In genomic region chr7:141870553-141870952, GRCm38 (mm10) we compare ENCODE assay signal across 16 mouse cellular contexts. TPM values are rescaled to one million over a fixed set of nuclear protein-coding genes. Genes with fewer than 3 reads are reported as not detected.
DNase-seq lines count a peak whose midpoint lies in the region; ATAC-seq and TF ChIP-seq lines count a peak whose summit lies in the region.
"Had no signal": no experiment of that assay in that cellular context is flagged by ENCODE, and none has a peak within 500 bp of the region (broad histone marks: within the 10 kb centered on the region; RNA-seq: fewer than 3 reads in every experiment).

No protein-coding gene starts in this region.

- TF ChIP-seq POLR2A in myocyte (IDR thresholded peaks at IDR 0.05; ENCODE audit: insufficient read length, low read depth), result no peak

- no peaks in the 10 kb centered on the region for H3K27me3 ChIP-seq in hindbrain, postnatal 0 days (ENCODE audit: insufficient read depth, low read length)
- no peaks in the 10 kb centered on the region for H3K27me3 ChIP-seq in hindbrain, embryonic 16.5 days (replicated peaks; ENCODE audit: control insufficient read depth, insufficient read depth, low read length)
- H3K27me3 ChIP-seq in midbrain, embryonic 14.5 days (ENCODE audit: control insufficient read depth, insufficient read depth, low read length), result no peaks in the 10 kb centered on the region
- H3K27me3 ChIP-seq in midbrain, embryonic 10.5 days (ENCODE audit: low read depth, poor library complexity, severe bottlenecking), result no peaks in the 10 kb centered on the region
- H3K27me3 ChIP-seq in myocyte (ENCODE audit: control insufficient read depth, insufficient read depth, insufficient read length), result peaks cover 7% of the 10 kb centered on the region
- H3K27me3 ChIP-seq: embryonic facial prominence, embryonic 13.5 days; liver, embryonic 13.5 days had no signal

- TF ChIP-seq CTCF in hindbrain, postnatal 0 days (IDR thresholded peaks at IDR 0.05; ENCODE audit: low read depth), result peak; percentile 39

- H3K4me1 ChIP-seq in hindbrain, postnatal 0 days (ENCODE audit: insufficient read depth, low read length), result no peaks in the 10 kb centered on the region
- H3K4me1 ChIP-seq in hindbrain, embryonic 16.5 days (ENCODE audit: control insufficient read depth, insufficient read depth, low read depth, low read length), result no peaks in the 10 kb centered on the region
- no peaks in the 10 kb centered on the region for H3K4me1 ChIP-seq in midbrain, embryonic 14.5 days (ENCODE audit: control insufficient read depth, insufficient read depth, low read length)
- no peaks in the 10 kb centered on the region for H3K4me1 ChIP-seq in midbrain, embryonic 10.5 days
- H3K4me1 ChIP-seq: embryonic facial prominence, embryonic 13.5 days; liver, embryonic 13.5 days had no signal

- DNase-seq in hindbrain, postnatal 0 days (ENCODE audit: low spot score), result no peak
- peak; percentile 4 for DNase-seq in midbrain, embryonic 14.5 days
- DNase-seq in midbrain, embryonic 10.5 days (ENCODE audit: low spot score), result no peak
- DNase-seq in ZHBTc4 (ENCODE audit: low read depth, low spot score), result peak; percentile 10
- DNase-seq in frontal cortex, postnatal 14 days (ENCODE audit: low spot score in 2 of 2), result no peak
- DNase-seq: gastrocnemius, postnatal 14 days; liver, embryonic 13.5 days had no signal

- H3K4me3 ChIP-seq in hindbrain, postnatal 0 days (ENCODE audit: low read length), result no peak overlapping the region
- H3K4me3 ChIP-seq in hindbrain, embryonic 16.5 days (ENCODE audit: low read length), result no peak overlapping the region
- no peak overlapping the region for H3K4me3 ChIP-seq in midbrain, embryonic 14.5 days (replicated peaks; ENCODE audit: low read depth, low read length)
- H3K4me3 ChIP-seq in midbrain, embryonic 10.5 days, result no peak overlapping the region
- H3K4me3 ChIP-seq in myocyte, result no peak overlapping the region
- H3K4me3 ChIP-seq: embryonic facial prominence, embryonic 13.5 days; left cerebral cortex, adult 2 months; liver, embryonic 13.5 days had no signal

- no peak overlapping the region for H3K9ac ChIP-seq in hindbrain, postnatal 0 days (replicated peaks; ENCODE audit: low read length)
- no peak overlapping the region for H3K9ac ChIP-seq in hindbrain, embryonic 16.5 days (ENCODE audit: low read depth, low read length)
- H3K9ac ChIP-seq in midbrain, embryonic 14.5 days (replicated peaks; ENCODE audit: low read length), result no peak overlapping the region
- H3K9ac ChIP-seq: embryonic facial prominence, embryonic 13.5 days; liver, embryonic 13.5 days had no signal

- H3ac ChIP-seq in myocyte (ENCODE audit: control insufficient read depth, insufficient read length), result no peak overlapping the region

- no peak overlapping the region for H3K4me2 ChIP-seq in hindbrain, postnatal 0 days (ENCODE audit: low read depth, low read length)
- no peak overlapping the region for H3K4me2 ChIP-seq in hindbrain, embryonic 16.5 days (ENCODE audit: low read length)
- H3K4me2 ChIP-seq in midbrain, embryonic 14.5 days (ENCODE audit: low read length), result no peak overlapping the region
- H3K4me2 ChIP-seq in myocyte (ENCODE audit: low read depth), result no peak overlapping the region
- H3K4me2 ChIP-seq: embryonic facial prominence, embryonic 13.5 days; liver, embryonic 13.5 days had no signal

- peaks cover 20% of the 10 kb centered on the region; the same call in 1 of the 2 replicates for H3K36me3 ChIP-seq in hindbrain, postnatal 0 days (ENCODE audit: insufficient read depth, low read length)
- H3K36me3 ChIP-seq in hindbrain, embryonic 16.5 days (ENCODE audit: control insufficient read depth, insufficient read depth, low read length), result peaks cover 12% of the 10 kb centered on the region; the same call in 1 of the 2 replicates
- peaks cover 33% of the 10 kb centered on the region for H3K36me3 ChIP-seq in midbrain, embryonic 14.5 days (ENCODE audit: control insufficient read depth, insufficient read depth, low read length)
- peaks cover 33% of the 10 kb centered on the region for H3K36me3 ChIP-seq in midbrain, embryonic 10.5 days
- peaks cover 9% of the 10 kb centered on the region for H3K36me3 ChIP-seq in myocyte (ENCODE audit: control insufficient read depth, insufficient read depth)

- H3K79me2 ChIP-seq in myocyte (ENCODE audit: control insufficient read depth, insufficient read depth), result no peaks in the 10 kb centered on the region

- WGBS in hindbrain, postnatal 0 days, result 81% methylated on average over 5 of the region's 5 CpGs
- 77% methylated on average over 5 of the region's 5 CpGs for WGBS in hindbrain, embryonic 16.5 days
- WGBS in midbrain, embryonic 14.5 days, result 81% methylated on average over 5 of the region's 5 CpGs
- WGBS in midbrain, embryonic 10.5 days, result 85% methylated on average over 5 of the region's 5 CpGs

- no peak overlapping the region for H3K27ac ChIP-seq in hindbrain, postnatal 0 days
- no peak overlapping the region for H3K27ac ChIP-seq in hindbrain, embryonic 16.5 days (ENCODE audit: low read depth, low read length)
- no peak overlapping the region for H3K27ac ChIP-seq in midbrain, embryonic 14.5 days (replicated peaks; ENCODE audit: low read depth, low read length)
- no peak overlapping the region for H3K27ac ChIP-seq in midbrain, embryonic 10.5 days (replicated peaks)
- H3K27ac ChIP-seq: embryonic facial prominence, embryonic 13.5 days; left cerebral cortex, adult 2 months; liver, embryonic 13.5 days had no signal

- ATAC-seq in hindbrain, postnatal 0 days, result no peak
- no peak for ATAC-seq in hindbrain, embryonic 16.5 days
- no peak for ATAC-seq in midbrain, embryonic 14.5 days (ENCODE audit: low FRiP score, low TSS enrichment)
- ATAC-seq: forebrain, embryonic 14.5 days; inflammation-experienced regulatory T-cells, adult 6 months had no signal

- H3K9me3 ChIP-seq in hindbrain, postnatal 0 days (ENCODE audit: low read length), result no peaks in the 10 kb centered on the region
- H3K9me3 ChIP-seq in hindbrain, embryonic 16.5 days (ENCODE audit: control insufficient read depth, low read length), result no peaks in the 10 kb centered on the region
- H3K9me3 ChIP-seq in midbrain, embryonic 14.5 days (ENCODE audit: control insufficient read depth, low read length), result no peaks in the 10 kb centered on the region
- no peaks in the 10 kb centered on the region for H3K9me3 ChIP-seq in midbrain, embryonic 10.5 days (replicated peaks)
- H3K9me3 ChIP-seq: embryonic facial prominence, embryonic 13.5 days; liver, embryonic 13.5 days had no signal

TF ChIP-seq in myocyte, 11 proteins besides CTCF, POLR2A, EP300 and RAD21:
- TF ChIP-seq POLR2AphosphoS2 (IDR thresholded peaks at IDR 0.05; ENCODE audit: insufficient read length, low read depth) (peak; percentile 51), TCF12 (IDR thresholded peaks at IDR 0.05; ENCODE audit: insufficient read depth, poor library complexity, severe bottlenecking) (no peak)

RNA-seq across cellular contexts. Expression of gene Muc5b, which starts 31.7 kb away (rescaled TPM):
- not detected in 2 replicates for total RNA-seq in hindbrain, postnatal 0 days (2014; rRNA removed)
- polyA plus RNA-seq in hindbrain, postnatal 0 days (2015; fragmentation: Nextera tagmentation; extraction: Ambion mirVana), result 0.03 TPM in 2 replicates
- polyA plus RNA-seq in hindbrain, embryonic 16.5 days (2015; fragmentation: Nextera tagmentation; extraction: Ambion mirVana), result 0.02 and 0.03 TPM in 2 replicates
- 0.03 and 0.04 TPM in 2 replicates for polyA plus RNA-seq in midbrain, embryonic 14.5 days (2014; fragmentation: Nextera tagmentation; extraction: Ambion mirVana)
- 0.01 TPM in 2 replicates for polyA plus RNA-seq in midbrain, embryonic 10.5 days (2016; fragmentation: Nextera tagmentation; extraction: Ambion mirVana)
- 0.01 TPM for polyA plus RNA-seq in myocyte (2012; fragmentation: generic; extraction: Trizol)
- total RNA-seq: gastrocnemius, postnatal 14 days; left cerebral cortex, adult 2 months; monocyte, adult 5-6 weeks; neutrophil, adult 5-6 weeks had no signal
- polyA plus RNA-seq: embryonic facial prominence, embryonic 13.5 days; forebrain, embryonic 14.5 days; inflammation-experienced regulatory T-cells, adult 6 months; large intestine, adult 2 months; liver, embryonic 13.5 days had no signal

RNA-seq across cellular contexts. Expression of gene Tollip, which starts 47.8 kb away (rescaled TPM):
- total RNA-seq in hindbrain, postnatal 0 days (2014; rRNA removed), result 120 and 121 TPM in 2 replicates
- polyA plus RNA-seq in hindbrain, postnatal 0 days (2015; fragmentation: Nextera tagmentation; extraction: Ambion mirVana), result 68.5 and 72.6 TPM in 2 replicates
- 77.3 and 84.7 TPM in 2 replicates for polyA plus RNA-seq in hindbrain, embryonic 16.5 days (2015; fragmentation: Nextera tagmentation; extraction: Ambion mirVana)
- 61.9 and 79.7 TPM in 2 replicates for polyA plus RNA-seq in midbrain, embryonic 14.5 days (2014; fragmentation: Nextera tagmentation; extraction: Ambion mirVana)
- polyA plus RNA-seq in midbrain, embryonic 10.5 days (2016; fragmentation: Nextera tagmentation; extraction: Ambion mirVana), result 52.9 and 66.6 TPM in 2 replicates
- polyA plus RNA-seq in myocyte (2012; fragmentation: generic; extraction: Trizol), result 47.1 TPM

Comparison
In these comparisons a context has a peak if more than half of its experiments do, and no peak if none do; other contexts are left out.
1. DNase-seq: peak in midbrain, embryonic 14.5 days (single experiment) and ZHBTc4 (single experiment); none in hindbrain, postnatal 0 days (single experiment), midbrain, embryonic 10.5 days (single experiment) and frontal cortex, postnatal 14 days (0 of 2).